Mouse (Mus musculus) thymus, postnatal 10 days (tissue): Measurements from ENCODE around the gene Smarcc1.
"Not testable (repeated sequence)": the region's sequence is repeated elsewhere in the genome, so short reads cannot be mapped to it uniquely, and the experiment has no call there.

Experiments used
- DNase-seq, 2 experiments: peaks; one replicate each; pipeline ENCODE4 v3.0.0; 2021; ENCODE audit warnings: low spot score in 2 of 2

Gene Smarcc1

GRCm38 (mm10) chr9:110131525-110132197 lies 14.2 kb downstream of the Smarcc1 start:
- DNase-seq = peak; percentile 99 to 100

DNA sequence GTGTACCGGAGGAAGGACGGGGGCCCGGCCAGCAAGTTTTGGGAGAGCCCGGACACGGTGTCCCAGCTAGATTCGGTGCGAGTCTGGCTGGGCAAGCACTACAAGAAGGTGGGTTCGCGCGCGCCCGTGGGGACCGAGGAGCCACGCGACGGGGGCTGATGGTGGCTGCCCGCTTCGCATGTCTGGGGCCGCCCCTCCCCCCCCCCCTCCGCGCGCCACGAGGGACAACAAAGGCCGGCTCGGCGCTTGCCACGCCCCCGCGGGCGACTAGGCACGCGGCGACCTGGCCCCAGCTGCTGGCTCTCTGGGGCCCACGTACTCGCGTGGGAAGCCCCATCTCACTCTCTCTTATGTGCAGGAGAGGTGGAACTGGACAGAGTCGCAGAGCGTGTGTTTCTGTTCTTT lies 14.7 kb downstream of the Smarcc1 start:
- peak in 1 of 2 experiments; percentile 51 for DNase-seq

- no peak for DNase-seq
These were observed 15.4 kb downstream of the Smarcc1 start for GRCm38 (mm10) chr9:110132921-110133320.

DNA sequence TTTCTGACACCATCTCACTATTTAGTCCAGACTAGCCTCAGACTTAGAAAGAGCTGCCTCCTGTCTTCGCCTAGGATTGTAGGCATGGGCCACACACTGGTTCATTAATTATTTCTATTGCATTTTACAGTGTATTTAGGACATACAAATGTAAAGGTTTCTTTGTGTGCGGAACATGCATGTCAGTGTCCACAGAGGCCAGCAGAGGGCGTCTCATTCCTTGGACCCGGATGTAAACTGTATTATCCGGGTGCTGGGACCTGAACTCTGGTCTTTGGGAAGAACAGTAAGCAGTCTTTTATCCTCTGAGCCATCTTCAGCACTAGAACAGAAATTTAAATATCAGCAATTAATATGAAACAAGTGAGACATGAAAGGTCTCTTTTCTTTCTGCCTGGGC lies 16.7 kb downstream of the Smarcc1 start:
- DNase-seq = no peak

DNA sequence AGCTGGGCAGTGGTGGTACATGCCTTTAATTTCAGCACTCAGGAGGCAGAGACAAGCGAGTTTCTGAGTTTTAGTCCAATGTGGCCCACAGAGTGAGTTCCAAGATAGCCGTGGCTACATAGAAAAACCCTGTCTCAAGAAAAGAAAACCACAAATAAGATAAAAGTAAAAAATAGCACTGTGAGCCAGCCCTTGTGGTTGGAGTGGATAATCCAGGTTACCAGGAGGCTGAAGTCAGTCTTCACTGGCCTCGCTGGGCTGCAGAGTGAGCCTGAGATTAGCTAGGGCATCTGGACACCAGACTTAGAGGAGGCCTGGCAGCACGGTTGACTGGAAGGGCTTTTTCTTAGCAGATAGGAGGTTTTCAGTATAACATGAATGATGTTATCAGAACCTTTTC lies 21.6 kb downstream of the Smarcc1 start:
- no peak for DNase-seq

- no peak for DNase-seq
These were observed 24.6 kb downstream of the Smarcc1 start for GRCm38 (mm10) chr9:110142097-110142496.

DNA sequence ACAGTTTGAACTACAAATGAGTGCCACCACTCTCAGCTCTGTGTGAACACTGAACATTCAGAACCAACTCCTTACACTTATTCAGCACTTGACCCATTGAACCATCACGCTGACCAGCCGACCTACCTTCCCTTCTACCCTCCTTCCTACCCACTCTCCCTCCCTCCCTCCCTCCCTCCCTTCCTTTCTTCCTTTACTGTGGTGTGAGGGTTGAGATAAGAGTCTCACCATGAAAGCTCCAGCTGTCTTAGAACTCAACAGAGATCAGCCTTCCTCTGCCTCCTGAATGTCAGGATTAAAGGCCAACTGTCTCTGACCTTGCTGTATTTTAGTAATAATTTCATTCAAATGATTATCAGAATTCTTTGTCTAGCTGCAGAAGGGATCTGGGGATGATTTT lies 31.1 kb downstream of the Smarcc1 start:
- DNase-seq = no peak

- no peak for DNase-seq
These were observed 41.5 kb downstream of the Smarcc1 start for GRCm38 (mm10) chr9:110159036-110159435.

- not testable (repeated sequence) for DNase-seq
These were observed 43.0 kb downstream of the Smarcc1 start for GRCm38 (mm10) chr9:110160486-110160885.

DNA sequence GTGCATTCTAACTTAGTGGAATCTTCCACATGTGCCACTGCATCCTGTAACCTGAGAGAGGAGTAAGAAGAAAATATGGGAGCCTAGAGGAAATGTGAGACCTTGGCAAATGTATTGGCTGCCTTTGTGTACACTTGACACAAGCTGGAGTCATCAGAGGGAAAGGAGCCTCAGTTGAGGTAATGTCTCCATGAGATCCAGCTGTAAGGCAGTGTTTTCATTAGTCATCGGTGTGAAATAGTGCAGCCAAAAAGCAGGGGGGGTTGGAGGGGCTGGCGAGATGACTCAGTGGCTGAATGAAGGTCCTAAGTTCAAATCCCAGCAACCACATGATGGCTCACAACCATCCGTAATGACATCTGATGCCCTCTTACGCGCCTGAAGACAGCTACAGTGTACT lies 44.9 kb downstream of the Smarcc1 start:
- DNase-seq = no peak

DNA sequence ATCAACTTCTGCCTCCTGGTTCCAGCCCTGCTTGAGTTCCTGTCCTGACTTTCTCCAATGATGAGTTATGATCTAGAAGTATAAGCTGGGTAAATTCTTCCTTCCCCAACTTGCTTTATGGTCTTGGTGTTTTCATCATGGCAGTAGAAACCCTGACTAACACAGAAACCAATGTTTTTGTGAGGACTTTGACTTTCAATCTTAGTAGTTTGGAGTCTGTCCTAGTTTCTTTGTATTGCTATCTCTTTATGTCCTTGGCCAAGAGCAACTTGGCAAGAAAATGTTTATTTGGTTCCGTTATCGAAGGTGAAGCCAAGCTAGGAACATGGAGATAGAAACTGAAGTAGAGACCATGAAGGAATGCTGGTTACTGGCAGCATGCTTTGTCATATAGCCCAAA lies 45.6 kb downstream of the Smarcc1 start:
- no peak for DNase-seq

DNA sequence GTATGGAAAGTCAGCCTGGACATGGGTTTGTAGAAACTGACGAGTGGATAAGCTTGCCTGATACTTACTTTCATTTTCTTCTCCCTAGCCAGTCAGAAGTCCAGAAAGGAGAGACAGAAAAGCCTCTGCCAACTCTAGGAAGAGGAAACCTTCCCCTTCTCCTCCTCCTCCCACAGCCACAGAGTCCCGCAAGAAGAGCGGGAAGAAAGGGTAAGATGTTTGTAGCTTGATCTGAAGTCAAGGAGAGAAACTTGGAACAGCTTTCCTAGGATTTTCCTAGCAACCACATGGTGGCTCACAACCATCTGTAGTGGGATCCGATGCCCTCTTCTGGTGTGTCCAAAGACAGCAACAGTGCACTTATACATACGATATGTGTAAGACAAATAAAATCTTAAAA lies 53.4 kb downstream of the Smarcc1 start:
- DNase-seq = no peak

DNA sequence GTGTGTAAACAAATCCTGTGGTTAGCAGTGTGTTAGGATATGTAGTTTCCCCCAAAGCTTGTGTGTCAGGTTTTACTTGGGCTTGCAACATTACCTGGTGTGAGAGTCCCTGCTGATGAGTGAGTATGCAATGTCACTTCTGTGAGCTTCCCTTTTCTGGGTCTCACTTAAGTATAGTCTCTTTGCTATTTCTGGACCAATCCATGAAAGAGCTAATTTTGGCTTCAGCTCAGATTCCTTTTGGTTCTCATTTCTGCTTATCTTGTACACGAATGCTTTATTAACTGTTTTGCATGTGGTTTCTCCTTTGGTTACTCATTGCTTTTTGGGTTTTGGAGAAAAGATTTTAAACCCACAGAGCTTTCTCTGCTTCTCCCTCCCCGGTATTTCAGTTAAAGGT lies 82.4 kb downstream of the Smarcc1 start:
- no peak for DNase-seq

- no peak for DNase-seq
These were observed 88.3 kb downstream of the Smarcc1 start for GRCm38 (mm10) chr9:110205526-110206404.

GRCm38 (mm10) chr9:110206437-110206836 lies 88.9 kb downstream of the Smarcc1 start:
- no peak for DNase-seq

DNA sequence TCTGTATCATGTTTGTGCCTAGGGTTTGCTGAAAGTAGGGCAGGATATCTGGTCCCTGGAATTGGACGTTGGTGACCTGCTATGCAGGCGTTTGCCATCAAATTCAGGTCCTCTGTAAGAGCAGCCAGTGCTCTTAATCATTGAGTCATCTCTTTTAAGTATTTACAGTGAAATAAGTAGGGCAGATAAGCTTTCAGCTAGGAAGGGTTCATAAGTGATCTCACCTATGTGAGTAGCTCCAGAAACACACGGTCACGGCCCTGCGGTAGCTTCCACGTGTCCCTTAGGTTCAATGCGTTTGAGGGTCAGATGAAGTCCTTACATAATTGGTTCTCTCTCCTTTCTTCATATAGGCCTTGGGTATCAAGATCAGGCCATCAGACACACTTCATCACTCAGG lies 90.8 kb downstream of the Smarcc1 start:
- DNase-seq = no peak

DNA sequence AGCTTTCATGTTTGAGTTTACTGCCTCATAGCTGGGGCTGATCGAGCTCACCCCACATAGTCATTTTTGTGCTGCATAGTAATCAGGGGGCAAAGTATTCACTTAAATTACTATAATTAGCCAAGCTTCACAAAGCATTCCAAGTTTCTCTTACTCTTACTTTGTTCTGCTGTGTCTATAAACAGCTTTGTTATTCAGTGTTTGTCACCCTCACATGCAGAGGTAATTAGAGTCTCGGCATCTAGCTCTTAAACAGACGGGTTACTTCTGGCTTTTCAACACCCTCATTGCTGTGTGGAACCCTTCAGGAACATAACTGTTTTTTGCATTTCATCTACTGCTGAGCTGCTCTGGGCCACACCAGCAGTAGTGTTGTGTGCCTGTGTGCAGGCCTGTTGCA lies 91.5 kb downstream of the Smarcc1 start:
- no peak for DNase-seq

GRCm38 (mm10) chr9:110224273-110224672 lies 106.8 kb downstream of the Smarcc1 start:
- no peak for DNase-seq

DNA sequence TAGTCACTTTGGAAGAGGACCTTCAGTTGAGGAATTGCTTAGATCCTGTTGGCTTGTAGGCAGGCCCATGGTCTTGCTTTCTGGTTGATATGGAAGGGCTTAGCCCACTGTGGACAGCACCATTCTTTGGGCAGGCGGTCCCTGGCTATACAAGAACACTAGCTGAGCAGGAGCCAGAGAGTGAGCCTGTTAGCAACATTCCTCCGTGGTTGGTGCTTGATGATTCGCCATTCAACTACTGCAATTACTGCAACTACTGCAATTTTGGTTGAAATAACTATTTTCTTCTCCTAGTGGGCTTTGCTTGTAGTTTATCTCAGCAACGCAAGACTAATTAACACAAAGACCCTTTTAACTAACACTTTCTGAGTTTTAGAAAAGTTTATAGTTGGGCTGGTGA lies 108.7 kb downstream of the Smarcc1 start:
- no peak for DNase-seq

- DNase-seq = no peak
These were observed 111.2 kb downstream of the Smarcc1 start for GRCm38 (mm10) chr9:110228671-110229070.

DNA sequence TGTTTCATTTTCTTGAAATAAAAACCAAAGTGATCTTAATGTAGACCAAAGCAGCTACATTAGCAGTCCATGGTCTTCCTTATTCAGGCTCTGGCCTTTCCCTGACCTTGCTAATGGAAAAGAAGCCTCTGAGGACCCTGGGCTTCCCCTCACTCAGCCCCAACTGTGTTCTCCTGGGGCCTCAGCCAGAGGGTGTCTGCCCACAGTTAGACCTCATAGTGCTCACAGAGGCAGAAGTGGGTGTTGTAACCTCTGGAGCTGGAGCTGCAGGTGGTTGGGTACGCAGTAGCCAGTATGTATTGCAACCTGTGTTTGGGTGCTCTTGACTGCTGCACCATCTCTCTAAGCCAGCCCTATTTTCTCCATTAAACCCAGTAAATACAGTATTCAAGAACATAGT lies 111.6 kb downstream of the Smarcc1 start:
- DNase-seq = no peak

- DNase-seq = no peak
These were observed 112.2 kb downstream of the Smarcc1 start for GRCm38 (mm10) chr9:110229566-110230248.
